Mouse (Mus musculus): ENCODE data around the gene Wdr63. TPM values are rescaled to one million over a fixed set of nuclear protein-coding genes. Genes with fewer than 3 reads are reported as not detected.

Gene Wdr63
- polyA plus RNA-seq (2012; rRNA removed): 1.3 and 1.6 TPM in 2 replicates

GRCm38 (mm10) chr3:146107921-146108571 is at the start of gene Wdr63:
Wdr63 (minus strand) TSS chr3:146108130.

GRCm38 (mm10) chr3:146149156-146150057 is 41.5 kb upstream of the Wdr63 start, which contains the start of gene Mcoln2:
Mcoln2 (plus strand) TSS chr3:146149833.

DNA sequence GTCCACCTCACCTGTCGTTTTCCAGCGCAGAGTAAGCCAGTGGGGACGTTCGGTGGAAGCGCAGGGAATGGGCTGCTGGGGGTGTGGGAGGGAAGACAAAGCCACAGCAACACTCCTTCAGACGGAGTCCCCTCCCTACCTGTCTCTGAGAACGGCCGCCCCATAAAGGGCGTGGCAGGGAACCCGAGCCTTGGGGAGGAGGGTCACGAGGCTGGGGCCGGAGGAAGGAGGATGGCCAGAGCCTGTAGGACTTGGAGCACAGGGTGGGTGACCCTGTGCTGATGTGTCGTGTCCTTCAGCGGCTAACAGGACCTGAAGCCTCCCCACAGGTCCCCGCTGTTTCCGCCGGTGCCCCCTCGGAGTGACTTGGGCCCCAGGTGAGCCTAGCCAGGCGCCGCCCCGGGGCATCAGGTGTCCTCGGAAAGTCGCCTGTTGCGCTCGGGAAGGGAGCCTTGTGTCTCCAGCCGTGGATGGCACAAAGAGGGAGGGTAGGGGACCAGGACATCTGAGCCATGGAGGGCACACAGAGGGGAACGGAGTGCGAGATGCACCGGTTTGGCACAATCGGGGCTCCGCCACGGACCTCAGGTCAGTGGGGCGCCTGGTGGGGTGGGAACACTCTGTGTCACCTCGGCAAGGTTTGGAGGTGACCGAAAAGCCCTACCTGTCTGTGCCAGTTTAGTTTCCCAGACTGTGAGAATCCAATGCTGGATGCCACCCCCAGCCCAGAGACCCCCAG is 9.5 kb upstream of the Wdr63 start, which contains the start of gene Mcoln3:
Mcoln3 (plus strand) TSS at position 193 of the 739 bp plus-strand sequence.

Other genes with a start within 250 kb of the Wdr63 start
- 15.3 and 16.1 TPM in 2 replicates for gene Bcl10, start 185.3 kb downstream of the Wdr63 start, polyA plus RNA-seq (2012; rRNA removed)
- 58.3 and 63.5 TPM in 2 replicates for gene 2410004B18Rik, start 170.1 kb downstream of the Wdr63 start, polyA plus RNA-seq (2012; rRNA removed)
- 2.7 and 3.1 TPM in 2 replicates for gene Syde2, start 120.3 kb downstream of the Wdr63 start, polyA plus RNA-seq (2012; rRNA removed)
- 0.18 and 0.63 TPM in 2 replicates for gene Mcoln3, start 9.3 kb upstream of the Wdr63 start, polyA plus RNA-seq (2012; rRNA removed)
- gene Mcoln2, start 41.7 kb upstream of the Wdr63 start, polyA plus RNA-seq (2012; rRNA removed): 0.04 and 0.05 TPM in 2 replicates
- 0.75 and 0.83 TPM in 2 replicates for gene Lpar3, start 112.8 kb upstream of the Wdr63 start, polyA plus RNA-seq (2012; rRNA removed)